Mouse (Mus musculus) heart, adult 11 months (tissue): Measurements from ENCODE around the gene Hrh2.
A peak's percentile ranks its signal among the peaks of the same experiment; 100 is the strongest.

ENCODE experiments used
- DNase-seq: peaks from one replicate; pipeline ENCODE4 v3.0.0; 2022

Hrh2 gene

GRCm38 (mm10) chr13:54192021-54192481, at the start of gene Hrh2:
Gene Hrh2 (plus strand): TSS chr13:54192129.
- DNase-seq: peak; percentile 91

DNA sequence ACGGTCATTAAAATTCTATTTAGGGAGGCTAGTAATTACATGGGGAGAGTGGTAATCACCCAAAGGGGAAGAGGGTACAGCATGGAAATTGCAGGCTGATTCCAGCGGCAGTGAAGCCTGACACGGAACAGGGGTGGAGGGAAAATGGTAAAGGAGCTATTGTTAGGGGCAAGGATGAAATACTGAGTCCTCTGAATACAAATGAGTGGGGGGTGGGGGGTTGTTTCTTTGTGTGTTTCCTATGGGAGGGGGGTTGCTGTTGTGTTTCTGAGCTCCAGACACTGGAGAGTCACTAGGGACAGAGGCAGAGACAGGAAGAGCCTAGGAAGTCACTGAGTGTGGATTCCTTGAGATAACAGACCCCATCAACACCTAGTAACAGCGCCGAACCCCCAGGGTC, 48.1 kb upstream of the Hrh2 start:
- no peak for DNase-seq

DNA sequence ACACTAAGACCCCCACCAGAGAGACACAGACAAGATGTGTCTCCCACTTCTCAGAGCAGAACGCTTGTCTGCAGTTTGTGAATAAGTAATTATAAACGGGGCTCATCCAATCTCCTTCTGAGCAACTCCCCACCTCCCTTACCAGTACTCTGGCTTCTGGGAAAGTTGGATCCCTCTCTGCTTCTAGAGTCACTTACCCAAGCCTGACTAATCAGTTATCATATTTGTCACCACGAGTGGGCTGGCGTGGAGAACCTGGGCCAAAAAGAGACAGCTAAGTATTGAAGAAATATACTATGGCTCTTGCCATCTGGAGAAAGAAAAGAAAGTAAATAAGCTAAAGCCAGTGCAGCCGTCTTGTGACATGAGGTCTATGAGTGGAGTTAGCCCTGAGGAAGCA, 47.3 kb upstream of the Hrh2 start:
- no peak for DNase-seq

- no peak for DNase-seq
Measured at GRCm38 (mm10) chr13:54147328-54147727, 44.6 kb upstream of the Hrh2 start.

- no peak for DNase-seq
Measured at GRCm38 (mm10) chr13:54152421-54152820, 39.5 kb upstream of the Hrh2 start.

DNA sequence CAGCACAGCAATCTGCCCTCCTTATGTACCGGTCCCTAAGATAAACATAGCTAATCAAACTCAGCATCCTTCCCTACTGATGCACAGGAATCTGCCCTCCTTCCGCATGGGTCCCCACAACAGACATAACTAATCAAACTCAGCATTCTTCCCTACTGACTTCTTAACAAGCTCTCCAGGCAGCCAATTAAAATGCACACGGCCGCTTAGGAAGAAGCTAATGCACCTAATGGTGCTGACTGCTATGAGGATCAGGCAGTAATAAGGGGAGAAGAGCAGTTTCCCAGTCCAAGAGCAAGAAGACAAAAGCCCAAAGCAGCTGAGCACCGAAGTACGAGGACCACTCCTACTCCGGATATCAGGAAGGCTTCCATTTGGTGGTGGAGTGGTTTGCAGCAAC, 39.0 kb upstream of the Hrh2 start:
- DNase-seq: no peak

GRCm38 (mm10) chr13:54153672-54154218, 38.2 kb upstream of the Hrh2 start:
- DNase-seq: peak; percentile 94

- DNase-seq: no peak
Measured at GRCm38 (mm10) chr13:54155822-54156221, 36.1 kb upstream of the Hrh2 start.

DNA sequence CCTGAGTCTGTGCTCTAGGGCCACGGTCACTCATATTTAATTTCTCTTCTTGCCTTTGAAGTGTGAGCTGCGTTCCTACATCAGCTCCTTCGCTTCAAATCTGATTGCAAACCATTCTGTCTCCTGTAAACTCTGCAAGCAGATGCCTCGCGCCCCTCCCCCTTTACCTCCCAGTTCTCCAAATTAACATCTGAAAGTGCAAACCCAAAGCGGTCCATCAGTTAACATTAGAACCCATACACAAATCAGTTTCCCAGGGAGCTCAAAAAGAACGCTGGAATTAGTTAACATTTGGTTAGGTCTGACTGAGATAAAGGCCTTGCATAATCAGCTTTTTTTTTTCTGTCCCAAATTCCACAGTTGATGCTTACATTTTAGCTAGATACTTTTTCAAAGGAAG, 32.7 kb upstream of the Hrh2 start:
- DNase-seq: no peak

GRCm38 (mm10) chr13:54159756-54160155, 32.2 kb upstream of the Hrh2 start:
- peak; percentile 46 for DNase-seq

DNA sequence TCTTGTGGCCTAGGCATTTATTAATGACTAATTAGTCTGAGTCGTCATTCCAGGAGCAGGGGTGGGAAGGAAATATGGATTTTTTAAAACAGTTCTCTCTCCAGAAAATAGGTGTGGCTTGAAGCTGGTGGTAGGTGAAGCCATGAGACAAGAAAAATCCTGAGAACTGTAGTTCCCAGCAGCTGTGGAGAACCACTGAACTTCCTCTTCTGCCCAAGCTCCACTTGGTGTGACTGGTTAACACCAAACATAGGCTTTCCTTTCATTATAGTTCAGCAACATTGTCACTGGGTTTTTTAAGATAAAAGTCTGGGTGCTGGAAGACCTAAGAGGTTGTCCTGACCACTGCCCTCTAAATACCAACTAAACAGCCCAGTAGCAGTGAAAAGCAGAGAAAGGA, 31.4 kb upstream of the Hrh2 start:
- DNase-seq: no peak

DNA sequence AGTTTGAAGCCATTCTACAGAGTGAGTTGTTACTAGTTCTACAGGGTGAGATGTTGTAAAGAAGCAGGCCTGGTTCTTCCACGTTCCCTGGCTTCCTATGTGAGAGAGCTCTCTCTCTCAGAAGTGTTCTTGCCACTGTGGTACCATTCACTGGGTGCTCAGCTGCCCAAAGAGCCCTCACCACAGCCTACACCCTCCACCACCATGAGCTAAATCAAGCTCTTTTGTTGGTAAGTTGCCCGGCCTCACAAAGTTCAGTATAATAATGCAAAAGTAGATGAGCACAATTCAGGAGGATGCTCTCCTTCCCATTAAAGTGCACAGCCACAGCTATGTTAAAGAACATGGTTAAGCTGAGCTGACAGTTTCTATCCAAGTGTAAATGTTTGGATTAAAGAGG, 30.4 kb upstream of the Hrh2 start:
- DNase-seq: no peak

- DNase-seq: no peak
Measured at GRCm38 (mm10) chr13:54163363-54163762, 28.6 kb upstream of the Hrh2 start.

- DNase-seq: no peak
Measured at GRCm38 (mm10) chr13:54164462-54164861, 27.5 kb upstream of the Hrh2 start.

GRCm38 (mm10) chr13:54165066-54165465, 26.9 kb upstream of the Hrh2 start:
- no peak for DNase-seq

DNA sequence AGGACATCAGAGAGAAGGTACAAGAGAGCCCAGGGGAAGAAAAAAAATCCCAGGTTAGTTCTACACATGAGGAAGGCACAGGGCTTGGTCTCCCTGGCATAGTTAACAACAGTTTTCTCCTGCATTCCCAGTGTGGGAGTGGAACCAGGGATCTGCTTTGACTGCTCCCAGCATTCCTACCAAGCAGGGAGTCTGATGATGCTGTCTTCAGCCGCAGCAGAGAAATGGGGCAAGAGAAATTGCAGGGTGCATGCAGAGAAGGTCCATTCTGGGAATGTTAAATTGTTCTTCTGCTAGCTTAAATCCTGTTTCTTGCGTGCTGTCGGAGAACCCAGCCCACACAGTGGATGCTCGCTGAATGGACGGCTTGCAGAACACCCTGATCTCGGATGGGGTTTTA, 26.2 kb upstream of the Hrh2 start:
- no peak for DNase-seq

DNA sequence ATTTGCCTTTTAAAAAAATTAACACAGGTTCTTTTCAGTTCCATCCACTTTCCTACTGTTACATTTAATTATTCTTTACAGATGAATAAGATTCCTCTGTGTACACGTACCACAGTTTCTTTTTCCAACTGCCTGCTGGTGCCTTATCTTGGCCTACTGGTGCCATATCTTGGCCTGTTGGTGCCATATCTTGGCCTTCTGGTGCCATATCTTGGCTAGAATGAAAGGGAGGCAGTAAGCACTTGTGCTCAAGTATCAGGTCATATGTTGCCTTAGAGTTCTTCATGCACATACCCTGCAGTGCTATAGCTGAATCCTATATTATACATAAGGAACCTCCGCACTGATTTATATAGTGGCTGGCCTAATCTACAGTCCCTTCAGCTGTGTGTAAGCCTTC, 24.9 kb upstream of the Hrh2 start:
- DNase-seq: no peak

GRCm38 (mm10) chr13:54168675-54169074, 23.3 kb upstream of the Hrh2 start:
- DNase-seq: no peak

DNA sequence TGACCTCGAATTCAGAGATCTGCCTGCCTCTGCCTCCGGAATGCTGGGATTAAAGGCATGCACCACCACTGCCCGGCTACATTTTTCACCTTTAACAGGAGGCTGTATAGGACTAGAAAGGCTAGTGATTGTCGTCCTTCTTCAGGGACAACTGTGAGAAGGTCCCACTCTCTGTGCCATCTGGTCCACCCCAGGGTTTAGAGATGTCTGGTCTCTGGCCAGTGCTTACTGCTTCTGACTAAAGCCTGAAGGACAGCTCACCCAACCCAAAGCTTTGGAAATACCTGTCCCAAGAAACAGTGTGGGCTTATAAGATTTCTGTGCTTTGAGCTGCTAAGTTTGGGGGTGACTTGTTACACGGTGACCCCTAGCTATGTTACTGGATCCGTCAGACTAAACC, 21.6 kb upstream of the Hrh2 start:
- no peak for DNase-seq

- DNase-seq: no peak
Measured at GRCm38 (mm10) chr13:54171346-54171745, 20.6 kb upstream of the Hrh2 start.

DNA sequence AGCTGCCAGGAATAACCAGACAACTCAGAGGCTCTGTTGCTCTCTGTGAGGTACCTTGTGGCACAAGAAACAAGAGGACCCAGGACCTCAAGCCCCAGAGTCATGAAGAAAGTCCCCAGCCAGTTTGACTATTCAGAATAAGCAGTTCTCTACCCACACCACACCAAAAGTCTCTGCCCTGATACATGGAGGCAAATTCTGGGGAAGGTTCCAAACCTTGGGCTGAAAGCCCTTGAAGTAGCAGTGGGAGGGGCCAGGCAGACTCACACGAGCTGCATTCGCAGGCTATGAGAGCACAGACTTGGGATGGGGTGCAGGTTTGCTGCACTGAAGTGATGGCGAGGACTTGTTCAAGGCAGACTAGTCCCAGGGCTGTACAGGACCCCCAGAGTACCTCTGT, 20.2 kb upstream of the Hrh2 start:
- DNase-seq: no peak

DNA sequence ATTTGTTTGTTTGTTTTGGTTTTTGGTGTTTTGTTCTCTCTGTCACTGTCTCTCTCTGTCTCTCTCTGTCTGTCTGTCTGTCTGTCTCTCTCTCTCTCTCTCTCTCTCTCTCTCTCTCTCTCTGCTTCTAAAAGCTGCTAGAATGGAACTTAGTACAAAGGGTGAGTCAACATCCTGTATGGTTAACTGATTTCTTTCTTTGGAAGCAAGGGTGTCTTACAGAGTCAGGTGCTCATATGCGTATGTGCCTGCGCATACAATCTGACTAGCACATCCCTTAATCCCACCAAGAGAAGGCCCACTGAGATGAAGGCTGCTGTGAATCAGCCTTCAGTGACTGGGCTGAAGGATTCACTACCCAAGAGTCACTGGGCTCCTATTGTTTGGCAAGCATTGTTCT, 18.0 kb upstream of the Hrh2 start:
- no peak for DNase-seq

DNA sequence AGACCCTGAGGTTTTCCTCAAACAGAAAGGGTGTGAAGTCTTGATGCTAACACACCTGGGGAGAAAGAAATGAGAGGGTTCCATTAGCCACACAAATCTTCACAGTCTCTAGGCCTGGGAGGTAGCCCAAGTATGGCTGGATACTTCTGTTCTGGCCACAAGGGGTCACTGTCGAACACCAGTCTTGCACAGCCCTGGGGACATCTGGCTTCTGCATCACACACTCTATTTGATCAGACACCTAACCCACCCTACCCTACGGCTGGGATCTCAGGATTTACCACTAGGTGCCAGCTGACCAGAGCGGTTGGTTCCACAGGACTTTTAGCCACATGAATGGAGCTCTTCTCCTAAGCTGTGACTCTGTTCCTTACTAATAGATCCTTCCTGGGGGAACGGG, 17.2 kb upstream of the Hrh2 start:
- no peak for DNase-seq

GRCm38 (mm10) chr13:54175426-54175825, 16.5 kb upstream of the Hrh2 start:
- DNase-seq: peak; percentile 83

DNA sequence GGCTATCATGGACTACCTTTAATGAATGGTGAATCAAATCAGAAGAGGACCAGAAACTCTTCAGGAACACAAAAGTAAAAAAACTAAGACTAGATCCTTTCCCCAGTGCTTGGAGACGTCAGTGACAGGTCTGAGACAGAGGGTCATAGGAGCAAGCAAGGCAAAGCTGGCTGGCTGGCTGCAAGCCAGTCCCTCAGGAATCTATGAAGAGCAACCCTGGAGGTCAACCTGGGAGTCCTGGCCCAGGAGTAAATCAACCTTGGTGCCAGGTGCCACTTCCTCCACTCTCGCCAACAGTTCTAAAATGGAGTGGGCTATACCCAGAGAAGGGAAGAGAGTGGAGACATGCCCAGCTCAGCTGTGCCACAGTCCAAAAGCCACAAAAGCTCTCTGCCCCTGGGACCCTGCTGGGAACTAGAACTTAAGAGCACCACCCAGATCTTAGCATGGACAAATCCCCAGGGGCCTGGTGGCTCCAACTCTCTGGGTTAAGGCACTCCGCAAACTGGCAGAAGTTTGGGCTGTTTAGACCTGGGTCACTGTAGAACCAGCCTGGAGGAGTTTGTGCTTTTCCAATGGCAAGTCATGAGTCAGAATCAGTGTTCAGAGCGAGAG, 15.4 kb upstream of the Hrh2 start:
- peak; percentile 90 for DNase-seq
